Mouse (Mus musculus): Measurements from ENCODE around the gene Mrpl48. TPM values are rescaled to one million over a fixed set of nuclear protein-coding genes. Genes with fewer than 3 reads are reported as not detected.
A peak's percentile ranks its signal among the peaks of the same experiment; 100 is the strongest.

Gene Mrpl48
- total RNA-seq (2021): 10 to 100 TPM; 64.2 to 69.7 TPM

- DNase-seq: peak; percentile 65 to 70
Observed at GRCm38 (mm10) chr7:100608130-100608741, at the start of gene Mrpl48. Gene Mrpl48, minus strand, starts transcription at chr7:100608301.

DNA sequence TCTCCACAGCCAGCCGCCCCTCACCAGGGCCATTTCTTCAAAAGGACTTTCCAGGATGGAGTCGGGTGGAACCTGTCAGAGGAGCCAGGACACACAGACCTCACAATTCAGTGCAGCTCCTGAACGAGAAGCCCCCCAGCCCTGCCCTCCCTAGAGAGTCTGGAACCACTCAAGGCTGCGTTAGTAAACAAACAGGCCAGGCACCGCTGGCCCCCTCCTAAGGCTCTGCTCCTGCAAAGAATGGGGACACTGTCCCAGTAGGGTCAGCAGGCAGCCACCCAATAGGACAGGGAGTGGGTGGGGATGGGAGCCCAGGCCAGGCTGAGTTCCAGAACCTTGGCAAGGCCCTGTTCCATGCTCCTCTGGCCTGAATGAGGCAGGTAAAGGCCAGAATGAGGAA, 48.6 kb upstream of the Mrpl48 start:
- DNase-seq: peak; percentile 44 to 74

- DNase-seq: no peak
Observed at GRCm38 (mm10) chr7:100654441-100654840, 46.3 kb upstream of the Mrpl48 start.

- DNase-seq: peak; percentile 54 to 57
Observed at GRCm38 (mm10) chr7:100653480-100654266, 45.6 kb upstream of the Mrpl48 start.

GRCm38 (mm10) chr7:100651011-100651410, 42.9 kb upstream of the Mrpl48 start:
- DNase-seq: no peak

DNA sequence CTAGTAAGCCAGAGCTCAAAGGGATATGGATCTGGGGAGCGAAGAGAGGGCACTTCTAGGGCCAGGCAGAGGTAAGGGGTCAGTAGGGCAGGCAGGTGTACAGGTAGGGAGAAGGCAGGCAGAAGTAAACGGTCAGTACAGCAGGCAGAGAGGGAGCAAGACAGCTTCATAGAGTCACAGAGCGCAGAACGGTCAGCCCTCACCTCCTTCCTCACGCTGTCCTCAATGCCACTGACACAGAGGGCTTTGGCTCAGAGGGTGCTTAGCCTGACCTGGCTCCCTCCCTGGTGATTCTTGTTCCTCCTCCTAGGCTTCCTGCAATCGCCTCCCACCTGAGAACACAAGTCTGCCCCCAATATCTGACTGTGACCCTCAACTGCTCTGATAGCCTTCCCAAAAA, 42.3 kb upstream of the Mrpl48 start:
- no peak for DNase-seq

DNA sequence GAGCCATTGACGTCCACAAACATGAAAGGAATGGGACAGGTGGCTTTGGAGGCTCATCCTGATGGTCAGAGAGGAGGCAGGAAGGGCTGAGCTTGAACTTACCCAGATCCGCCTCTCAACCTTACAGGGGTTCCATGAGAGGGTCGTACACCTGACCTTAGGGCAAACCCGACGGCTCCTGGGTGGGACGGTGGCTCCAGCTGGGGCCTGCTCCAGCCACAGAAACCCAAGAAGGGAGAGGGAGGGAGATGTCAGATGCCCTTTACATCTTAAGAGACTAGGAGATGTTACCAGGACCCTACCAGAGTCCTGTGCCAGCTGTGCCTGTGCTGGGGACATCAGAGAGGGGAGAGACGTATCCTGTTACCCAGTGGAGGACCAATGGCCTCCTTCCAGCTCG, 41.7 kb upstream of the Mrpl48 start:
- DNase-seq: no peak

DNA sequence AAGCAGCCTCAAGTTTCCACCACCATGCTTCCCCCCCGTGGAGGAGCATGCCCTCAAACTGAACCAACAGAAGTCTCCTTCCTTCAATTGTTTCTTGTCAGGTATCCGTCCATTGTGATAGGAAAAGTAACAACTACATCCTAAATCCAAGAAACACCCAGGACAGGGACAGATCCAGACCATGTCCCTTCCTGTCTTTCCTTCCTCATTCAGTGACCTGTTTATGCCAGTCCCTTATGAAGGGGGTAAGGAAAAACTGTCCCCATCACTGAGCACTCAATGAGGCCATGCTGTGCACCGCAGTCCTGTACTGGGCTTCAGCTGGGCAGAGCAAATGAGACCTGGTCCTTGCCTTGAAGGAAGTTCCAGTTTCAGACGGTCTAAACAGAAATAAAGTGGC, 41.0 kb upstream of the Mrpl48 start:
- no peak for DNase-seq

- peak; percentile 50 to 60 for DNase-seq
Observed at GRCm38 (mm10) chr7:100645147-100645546, 37.0 kb upstream of the Mrpl48 start.

DNA sequence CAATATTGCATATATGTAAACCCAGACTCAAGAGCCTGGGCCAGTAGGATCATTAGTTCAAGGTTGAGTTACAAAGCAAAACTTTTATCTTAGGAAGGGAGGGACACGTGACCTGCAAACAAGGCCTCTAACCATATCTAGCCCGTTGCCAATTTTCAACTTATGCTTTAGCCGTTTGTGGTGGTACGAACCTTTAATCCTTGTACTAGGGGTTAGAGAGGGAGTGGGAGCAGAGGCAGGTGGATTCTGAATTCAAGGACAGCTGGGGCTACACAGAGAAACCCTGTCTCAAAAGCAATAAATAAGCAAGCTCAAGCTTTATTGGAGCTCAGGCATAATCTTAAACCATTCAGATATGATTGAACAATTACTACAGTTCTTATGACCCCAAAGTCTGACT, 34.3 kb upstream of the Mrpl48 start:
- DNase-seq: no peak

DNA sequence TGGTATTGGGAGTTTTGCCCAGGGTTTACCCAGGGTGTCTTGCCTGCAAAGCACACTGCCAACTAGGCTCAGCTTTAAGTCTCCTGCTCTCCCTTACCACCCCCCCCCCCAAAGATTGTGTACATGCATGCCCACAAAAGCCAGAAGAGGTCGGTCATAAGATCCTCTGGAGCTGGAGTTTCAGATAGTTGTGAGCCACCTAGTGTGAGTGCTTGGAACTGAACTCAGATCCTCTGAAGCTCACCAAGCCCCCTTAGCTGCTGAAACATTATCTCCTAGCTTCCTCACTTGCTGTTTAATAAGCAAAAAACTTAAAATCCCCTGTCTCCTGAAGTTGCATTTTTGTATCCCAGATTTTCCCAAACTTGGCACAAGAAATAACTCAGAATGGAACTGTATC, 29.6 kb upstream of the Mrpl48 start:
- DNase-seq: no peak

DNA sequence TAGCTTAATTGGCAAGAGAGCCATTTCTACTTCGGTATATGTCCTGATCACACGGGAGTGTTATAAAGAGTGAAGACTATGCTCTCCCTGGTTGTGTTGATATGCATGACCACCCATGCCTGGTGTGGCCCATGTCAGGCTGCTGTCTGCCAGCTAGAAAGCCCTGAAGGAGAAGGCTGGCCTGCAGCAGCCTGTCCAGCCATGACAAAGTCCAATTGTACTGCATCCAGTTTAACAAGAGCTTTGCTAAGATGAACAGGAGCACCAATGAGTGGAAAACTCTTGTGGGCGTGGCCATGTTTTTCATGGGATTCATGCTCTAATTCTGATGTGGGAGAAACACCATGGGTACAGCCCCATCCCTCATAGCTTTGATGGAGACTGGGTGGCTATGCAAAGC, 16.4 kb upstream of the Mrpl48 start:
- no peak for DNase-seq

DNA sequence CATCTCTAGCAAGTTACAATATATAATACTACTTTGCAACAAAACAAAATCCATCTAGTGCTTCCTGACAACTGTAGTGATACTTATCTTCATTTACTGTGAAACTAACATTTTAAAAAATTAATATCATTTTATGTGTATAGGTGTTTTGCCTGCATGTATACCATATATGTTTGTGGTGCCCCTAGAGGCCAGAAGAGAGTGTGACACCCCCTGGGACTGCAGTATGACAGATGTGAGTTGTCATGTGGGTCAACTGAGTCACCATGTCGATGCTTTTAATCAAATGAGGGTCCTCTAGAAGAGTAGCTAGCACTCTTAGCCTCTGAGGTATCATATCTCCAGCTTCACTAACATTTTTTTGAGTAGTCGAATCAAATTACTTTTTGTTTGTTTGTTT, 14.2 kb upstream of the Mrpl48 start:
- DNase-seq: no peak

DNA sequence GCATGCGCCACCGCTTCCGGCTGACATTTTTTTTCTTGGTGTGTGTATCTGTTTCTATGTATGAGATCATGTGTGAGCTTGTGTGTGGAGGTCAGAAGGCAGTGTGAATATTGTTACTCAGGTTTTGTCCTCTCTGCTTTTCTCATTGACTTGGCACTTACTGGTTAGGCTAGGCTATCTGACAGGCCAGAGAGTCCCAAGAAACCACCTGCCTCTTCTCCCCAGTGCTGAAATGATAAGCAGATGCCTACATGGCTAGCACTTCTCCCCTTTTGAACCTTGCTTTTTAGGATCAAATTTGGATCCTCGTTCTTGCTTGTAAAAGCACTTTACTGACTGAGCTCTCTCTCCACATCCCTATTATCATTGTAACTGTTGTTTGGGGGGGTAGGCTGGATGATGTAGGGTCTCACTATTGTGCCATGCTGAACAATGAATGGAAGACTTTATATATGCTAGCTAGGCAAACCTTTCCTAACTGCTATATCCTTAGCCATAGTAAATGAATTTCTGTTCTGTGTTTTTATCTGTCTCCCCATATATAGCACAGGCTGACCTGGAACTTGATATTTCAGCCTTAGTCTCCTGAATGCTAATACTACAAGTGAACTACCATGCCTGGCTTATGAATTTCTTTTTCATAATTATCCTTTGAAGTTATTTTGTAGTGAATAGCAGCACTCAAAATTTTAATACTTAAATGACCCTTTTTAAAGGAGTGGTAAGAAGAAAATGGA, 8.2 kb upstream of the Mrpl48 start:
- no peak for DNase-seq

- no peak for DNase-seq
Observed at GRCm38 (mm10) chr7:100608910-100609309, 809 bp upstream of the Mrpl48 start.

DNA sequence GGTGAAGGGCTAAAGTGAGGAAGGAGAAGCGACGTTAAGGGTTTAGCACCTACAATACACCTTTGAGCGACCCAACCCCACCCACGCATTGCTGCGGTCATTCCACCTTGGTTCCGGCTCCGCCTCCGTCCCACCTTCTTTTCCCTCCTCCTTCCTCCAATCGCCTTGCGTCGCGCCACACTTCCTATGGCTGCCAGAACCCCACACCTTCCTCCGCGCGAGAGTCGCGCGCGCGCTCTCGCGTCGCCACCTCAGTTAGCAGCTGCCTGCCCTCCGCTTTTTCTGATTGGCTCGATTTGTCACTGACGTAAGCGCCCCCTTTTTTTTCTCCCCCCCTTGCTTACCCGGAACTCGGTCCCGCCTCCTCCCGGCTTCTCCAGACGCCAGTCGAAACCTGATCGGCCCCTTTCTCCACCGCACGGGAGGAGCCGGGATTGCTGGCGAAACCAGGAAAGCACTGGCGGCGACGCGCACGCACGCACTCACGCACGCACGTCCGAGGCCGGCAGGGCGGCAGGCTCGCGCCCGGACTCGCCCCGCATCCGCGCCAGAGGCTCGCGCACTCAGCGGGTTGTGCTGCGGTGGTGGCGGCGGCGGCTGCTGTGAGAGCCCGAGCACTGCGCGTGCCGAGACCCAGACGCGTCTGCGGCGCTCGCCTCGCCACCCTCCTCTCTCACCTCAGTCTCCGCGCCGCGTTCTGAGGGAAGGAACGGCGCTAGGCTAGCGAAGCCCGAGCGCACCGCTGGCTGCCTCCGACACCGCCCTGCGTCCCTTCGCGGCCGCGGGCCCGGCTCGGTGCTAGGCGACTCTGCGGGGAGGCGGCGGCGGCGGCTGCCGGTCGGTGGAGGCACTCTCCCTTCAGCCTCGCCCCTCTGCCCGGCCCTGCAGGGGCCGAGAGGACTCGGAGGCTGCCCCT, 629 bp downstream of the Mrpl48 start, which contains the start of gene Rab6a:
Gene Rab6a, plus strand, starts transcription at position 197 of the 916 bp plus-strand sequence.
- peak; percentile 96 to 98 for DNase-seq

DNA sequence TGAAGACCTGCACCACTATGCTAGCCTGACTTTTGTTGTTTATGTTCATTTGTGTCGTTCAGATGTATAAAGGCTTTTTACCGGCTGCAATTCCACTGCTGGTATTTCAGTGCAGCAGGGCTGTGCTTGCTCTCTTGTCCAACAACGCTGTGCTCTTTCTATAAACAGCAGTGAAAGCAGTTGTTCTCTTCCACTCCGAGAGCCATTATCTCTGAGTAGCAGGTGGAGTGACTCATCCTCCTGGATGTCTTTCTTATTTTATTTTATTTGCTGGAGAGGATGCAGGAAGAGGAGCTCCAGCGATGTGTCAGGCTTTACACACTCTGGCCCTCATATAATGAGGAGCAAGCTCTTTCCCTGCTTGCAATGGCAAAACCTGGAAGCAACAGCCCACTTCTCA, 7.9 kb downstream of the Mrpl48 start:
- DNase-seq: no peak

- no peak for DNase-seq
Observed at GRCm38 (mm10) chr7:100593349-100593748, 14.8 kb downstream of the Mrpl48 start.

DNA sequence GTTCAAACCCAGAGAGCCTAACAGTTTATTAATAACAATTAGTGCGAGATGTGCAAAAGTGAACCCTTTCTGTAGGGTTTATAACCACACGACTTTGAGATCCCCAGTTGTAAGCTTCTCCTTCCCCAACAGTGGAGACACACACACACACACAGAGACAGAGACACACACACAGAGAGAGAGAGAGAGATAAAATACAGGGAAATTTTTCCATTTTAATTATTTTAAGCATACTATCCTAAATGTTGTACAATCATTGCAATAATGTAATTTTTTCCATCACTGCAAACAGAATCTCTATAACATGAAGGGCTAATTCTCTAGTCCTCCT, 16.6 kb downstream of the Mrpl48 start:
- DNase-seq: no peak

DNA sequence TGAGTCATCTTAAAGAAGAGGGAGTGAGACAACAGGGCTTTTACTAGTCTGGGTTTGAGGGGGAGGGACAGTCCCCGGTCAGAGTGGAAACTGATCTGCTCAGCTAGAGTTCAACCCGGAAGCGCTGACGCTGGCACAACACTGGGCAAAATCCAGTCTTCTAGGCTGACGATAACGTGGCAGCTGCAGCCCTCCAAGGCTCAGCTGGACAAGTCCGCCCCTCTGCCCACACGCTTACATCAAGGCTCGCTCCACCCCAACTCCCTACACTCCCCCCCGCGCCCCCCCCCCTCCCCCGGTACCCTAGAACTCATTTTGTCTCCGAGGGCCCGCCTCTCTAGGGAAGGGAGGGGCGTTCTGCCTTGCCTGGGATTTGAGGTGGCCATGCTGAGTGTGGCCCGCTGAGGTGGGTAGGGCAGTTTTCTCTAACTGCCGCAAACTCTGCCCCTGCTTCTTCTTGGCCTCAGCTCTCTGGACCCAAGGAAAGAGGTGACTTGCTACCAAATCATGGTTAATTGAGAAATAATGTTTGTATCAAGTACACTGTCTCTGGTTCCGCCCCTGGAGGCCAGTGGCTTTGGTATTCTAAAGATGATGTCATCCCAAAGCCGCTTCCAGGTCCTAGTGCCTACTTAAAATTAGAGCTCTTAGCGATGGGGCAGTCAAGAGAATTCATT, 17.1 kb downstream of the Mrpl48 start:
- peak; percentile 78 to 79 for DNase-seq

DNA sequence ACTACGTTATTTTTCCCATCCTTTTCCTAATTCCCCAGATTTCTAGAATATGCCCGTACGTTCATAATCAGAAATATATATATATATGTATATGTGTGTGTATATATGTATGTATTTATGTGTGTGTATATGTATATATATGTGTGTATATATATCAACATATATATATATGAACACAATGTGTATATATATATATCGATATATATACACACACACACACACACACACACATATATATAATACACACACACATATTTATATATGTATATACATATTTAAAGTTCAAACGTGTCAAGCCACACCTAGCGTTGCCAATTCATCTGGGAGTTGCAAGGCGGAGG, 17.6 kb downstream of the Mrpl48 start:
- DNase-seq: no peak

GRCm38 (mm10) chr7:100589816-100590215, 18.3 kb downstream of the Mrpl48 start:
- DNase-seq: no peak
